ENCODE assay signal across 8 mouse cellular contexts in the genomic region with DNA sequence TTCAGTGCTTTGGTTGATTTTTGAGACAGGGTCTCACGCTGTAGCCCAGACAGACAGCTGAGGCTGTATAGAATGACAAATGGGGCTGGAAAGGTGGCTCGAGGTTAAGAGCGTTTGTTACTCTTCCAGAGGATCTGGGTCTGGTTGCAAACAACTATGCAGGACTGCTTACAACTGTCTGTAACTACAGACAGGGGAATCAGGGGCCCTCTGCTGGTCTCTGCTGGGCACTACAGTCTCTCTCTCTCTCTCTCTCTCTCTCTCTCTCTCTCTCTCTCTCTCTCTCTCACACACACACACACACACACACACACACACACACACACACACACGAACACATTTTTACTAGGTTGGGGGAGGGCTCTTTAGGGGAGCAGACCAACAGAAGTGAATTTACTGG. TPM values are rescaled to one million over a fixed set of nuclear protein-coding genes. Genes with fewer than 3 reads are reported as not detected.
DNase-seq lines count a peak whose midpoint lies in the region; ATAC-seq and TF ChIP-seq lines count a peak whose summit lies in the region.

No protein-coding gene starts in this region.

- no peak overlapping the region for H3K4me3 ChIP-seq in forebrain, postnatal 0 days (ENCODE audit: low read depth, low read length)
- no peak overlapping the region for H3K4me3 ChIP-seq in forebrain, embryonic 15.5 days
- H3K4me3 ChIP-seq in neural tube, embryonic 15.5 days (replicated peaks): no peak overlapping the region

- H3K27ac ChIP-seq in forebrain, postnatal 0 days (ENCODE audit: low read depth, low read length): no peak overlapping the region
- H3K27ac ChIP-seq in forebrain, embryonic 15.5 days (replicated peaks): no peak overlapping the region
- H3K27ac ChIP-seq in neural tube, embryonic 15.5 days (replicated peaks): no peak overlapping the region

- H3K36me3 ChIP-seq in forebrain, postnatal 0 days (ENCODE audit: insufficient read depth): peaks cover 17% of the 10 kb centered on the region
- peaks cover 14% of the 10 kb centered on the region for H3K36me3 ChIP-seq in forebrain, embryonic 15.5 days
- peaks cover 14% of the 10 kb centered on the region for H3K36me3 ChIP-seq in neural tube, embryonic 15.5 days

- no peak overlapping the region for H3K4me2 ChIP-seq in forebrain, postnatal 0 days (ENCODE audit: low read depth)
- no peak overlapping the region for H3K4me2 ChIP-seq in forebrain, embryonic 15.5 days (replicated peaks)
- no peak overlapping the region for H3K4me2 ChIP-seq in neural tube, embryonic 15.5 days

- no peaks in the 10 kb centered on the region for H3K27me3 ChIP-seq in forebrain, postnatal 0 days (ENCODE audit: insufficient read depth, low read length)
- H3K27me3 ChIP-seq in forebrain, embryonic 15.5 days: no peaks in the 10 kb centered on the region
- peaks cover 6% of the 10 kb centered on the region; the same call in 1 of the 2 replicates for H3K27me3 ChIP-seq in neural tube, embryonic 15.5 days (replicated peaks)

- DNase-seq in forebrain, postnatal 0 days: peak; percentile 71
- DNase-seq in neural tube, embryonic 10.5 days (ENCODE audit: extremely low spot score, low spot score): peak; percentile 54
- peak; percentile 50 for DNase-seq in c-Kit-positive CD71-negative TER-119-negative erythroid progenitor cells, embryonic 14.5 days (ENCODE audit: low read depth)
- DNase-seq in lung, postnatal 36 days: peak; percentile 56
- DNase-seq in spleen, postnatal 4 days (ENCODE audit: low spot score in 2 of 2): peak; percentile 59 to 75

- TF ChIP-seq CTCF in forebrain, postnatal 0 days (IDR thresholded peaks at IDR 0.05; ENCODE audit: low read depth): peak; percentile 76

- H3K4me1 ChIP-seq in forebrain, postnatal 0 days (ENCODE audit: insufficient read depth): peaks cover 14% of the 10 kb centered on the region
- peaks cover 22% of the 10 kb centered on the region for H3K4me1 ChIP-seq in forebrain, embryonic 15.5 days
- peaks cover 23% of the 10 kb centered on the region for H3K4me1 ChIP-seq in neural tube, embryonic 15.5 days

- no peak overlapping the region for H3K9ac ChIP-seq in forebrain, postnatal 0 days
- no peak overlapping the region for H3K9ac ChIP-seq in forebrain, embryonic 15.5 days (replicated peaks)
- H3K9ac ChIP-seq in neural tube, embryonic 15.5 days (replicated peaks): no peak overlapping the region

- WGBS in forebrain, postnatal 0 days: 5% methylated on average over 4 of the region's 4 CpGs
- WGBS in forebrain, embryonic 15.5 days: 2% methylated on average over 4 of the region's 4 CpGs
- WGBS in neural tube, embryonic 15.5 days: 9% methylated on average over 4 of the region's 4 CpGs

- no peak for ATAC-seq in forebrain, postnatal 0 days
- ATAC-seq in forebrain, embryonic 15.5 days (replicated peaks): no peak
- no peak for ATAC-seq in neural tube, embryonic 15.5 days (ENCODE audit: low FRiP score)
- peak; percentile 22 for ATAC-seq in inflammation-experienced regulatory T-cells, adult 6 months

- H3K9me3 ChIP-seq in forebrain, postnatal 0 days (ENCODE audit: low read length): no peaks in the 10 kb centered on the region
- H3K9me3 ChIP-seq in forebrain, embryonic 15.5 days: no peaks in the 10 kb centered on the region
- H3K9me3 ChIP-seq in neural tube, embryonic 15.5 days (replicated peaks): no peaks in the 10 kb centered on the region

RNA-seq across cellular contexts. Expression of a gene that starts 1.4 kb away (rescaled TPM):
- 2.6 and 2.7 TPM in 2 replicates for total RNA-seq in forebrain, postnatal 0 days (2014; rRNA removed)
- 2.5 and 3.0 TPM in 2 replicates for polyA plus RNA-seq in forebrain, postnatal 0 days (2015; fragmentation: Nextera tagmentation; extraction: Ambion mirVana)
- polyA plus RNA-seq in forebrain, embryonic 15.5 days (2015; fragmentation: Nextera tagmentation; extraction: Ambion mirVana): 5.4 and 5.7 TPM in 2 replicates
- polyA plus RNA-seq in neural tube, embryonic 15.5 days (2015; fragmentation: Nextera tagmentation; extraction: Ambion mirVana): 4.9 and 5.5 TPM in 2 replicates
- 1 to 10 TPM; 6.0 to 7.9 (median 7.1) TPM for polyA plus RNA-seq in inflammation-experienced regulatory T-cells, adult 6 months (2017; shearing (Covaris generic))

RNA-seq across cellular contexts. Expression of a gene that starts 30.1 kb away (rescaled TPM):
- 32.2 and 53.8 TPM in 2 replicates for total RNA-seq in forebrain, postnatal 0 days (2014; rRNA removed)
- 12.0 and 15.2 TPM in 2 replicates for polyA plus RNA-seq in forebrain, postnatal 0 days (2015; fragmentation: Nextera tagmentation; extraction: Ambion mirVana)
- polyA plus RNA-seq in forebrain, embryonic 15.5 days (2015; fragmentation: Nextera tagmentation; extraction: Ambion mirVana): 30.9 and 31.0 TPM in 2 replicates
- 22.3 and 25.6 TPM in 2 replicates for polyA plus RNA-seq in neural tube, embryonic 15.5 days (2015; fragmentation: Nextera tagmentation; extraction: Ambion mirVana)
- polyA plus RNA-seq in inflammation-experienced regulatory T-cells, adult 6 months (2017; shearing (Covaris generic)): 10 to 100 TPM; 13.8 to 29.4 (median 21.1) TPM
